Mouse (Mus musculus) embryonic facial prominence, embryonic 10.5 days (tissue): ENCODE data around the gene Olfr1177-ps. TPM values are rescaled to one million over a fixed set of nuclear protein-coding genes. Genes with fewer than 3 reads are reported as not detected.

Experiments
- DNase-seq: peaks from one replicate; pipeline ENCODE4 v3.0.0-alpha.2; 2017; ENCODE audit warnings: low spot score
- H3K27ac ChIP-seq: fragments of 300-500 bp; sonication (generic); replicated peaks from 2 replicates; pipeline ENCODE4 v1.5.1; 2016; ENCODE audit warnings: mild to moderate bottlenecking
- H3K27me3 ChIP-seq: fragments of 300-500 bp; sonication (generic); replicated peaks from 2 replicates; pipeline ENCODE4 v1.6.1; 2016; ENCODE audit warnings: low read depth, mild to moderate bottlenecking; ENCODE audit not compliant: poor library complexity, severe bottlenecking
- H3K36me3 ChIP-seq: fragments of 300-500 bp; sonication (generic); replicated peaks from 2 replicates; pipeline ENCODE4 v1.6.1; 2016; ENCODE audit warnings: mild to moderate bottlenecking, moderate library complexity
- H3K4me1 ChIP-seq: fragments of 300-500 bp; sonication (generic); 2 replicates; pipeline ENCODE4 v1.6.1; 2016
- H3K4me3 ChIP-seq: fragments of 300-500 bp; sonication (generic); 2 replicates; pipeline ENCODE4 v1.5.1; 2016; ENCODE audit warnings: mild to moderate bottlenecking, moderate library complexity
- H3K9me3 ChIP-seq: fragments of 300-500 bp; sonication (generic); 2 replicates; pipeline ENCODE4 v1.6.1; 2016; ENCODE audit warnings: mild to moderate bottlenecking
- WGBS: fragments of 180-500 bp; shearing (Covaris S2); methylation state at CpG from one replicate; pipeline ENCODE4 v1.1.7; 2016; 5-methylcytosine and 5-hydroxymethylcytosine counted together
- polyA plus RNA-seq: library from polyadenylated mRNA; unstranded; fragments of >200 nt; fragmentation: Nextera tagmentation; extraction: Ambion mirVana; gene quantifications from 2 replicates; pipeline ENCODE4 v1.2.1, GENCODE M21; 2016

Gene Olfr1177-ps
- not detected in 2 replicates for polyA plus RNA-seq

GRCm38 (mm10) chr2:88346392-88346791 lies at the start of gene Olfr1177-ps:
Gene Olfr1177-ps, minus strand, starts transcription at chr2:88346492.
- H3K27ac ChIP-seq = no peak within 1 kb of the TSS

GRCm38 (mm10) chr2:88386762-88387161 lies 40.5 kb upstream of the Olfr1177-ps start, which contains the start of gene Olfr1178:
Gene Olfr1178, plus strand, starts transcription at chr2:88387062.
- no peak for DNase-seq
- H3K36me3 ChIP-seq = no peaks in the 10 kb centered on the region
- no peaks in the 10 kb centered on the region for H3K4me1 ChIP-seq
- no peak within 1 kb of the TSS for H3K27ac ChIP-seq
- WGBS = 88% methylated on average over 1 of the region's 1 CpGs
- H3K27me3 ChIP-seq = no peaks in the 10 kb centered on the region
- H3K4me3 ChIP-seq = no peak within 1 kb of the TSS
- no peaks in the 10 kb centered on the region for H3K9me3 ChIP-seq

More at GRCm38 (mm10) chr2:88346392-88346791, at the start of gene Olfr1177-ps:
- WGBS = 80% methylated on average over 1 of the region's 1 CpGs
- Histone ChIP-seq H3K4me1 (no peaks in the 10 kb centered on the region), H3K36me3 (no peaks in the 10 kb centered on the region), H3K27me3 (no peaks in the 10 kb centered on the region), H3K9me3 (no peaks in the 10 kb centered on the region), H3K4me3 (no peak within 1 kb of the TSS)
- no peak for DNase-seq

- Histone ChIP-seq H3K4me1 (no peaks in the 10 kb centered on the region), H3K36me3 (no peaks in the 10 kb centered on the region), H3K4me3 (no peak overlapping the region), H3K27me3 (no peaks in the 10 kb centered on the region), H3K9me3 (no peaks in the 10 kb centered on the region), H3K27ac (no peak overlapping the region)
- no peak for DNase-seq
- WGBS = 4% methylated on average over 2 of the region's 2 CpGs
Measured at GRCm38 (mm10) chr2:88356304-88356703, 10.0 kb upstream of the Olfr1177-ps start.

- 76% methylated on average over 1 of the region's 1 CpGs for WGBS
Measured at GRCm38 (mm10) chr2:88336421-88336820, 9.9 kb downstream of the Olfr1177-ps start, which contains the start of gene Olfr1176. Gene Olfr1176, plus strand, starts transcription at chr2:88336721.

GRCm38 (mm10) chr2:88327115-88327514 lies 19.2 kb downstream of the Olfr1177-ps start, which contains the start of gene Olfr1175-ps:
Gene Olfr1175-ps, minus strand, starts transcription at chr2:88327215.
- H3K27ac ChIP-seq = no peak within 1 kb of the TSS
- H3K9me3 ChIP-seq = no peaks in the 10 kb centered on the region
- no peaks in the 10 kb centered on the region for H3K36me3 ChIP-seq
- H3K4me3 ChIP-seq = no peak within 1 kb of the TSS
- DNase-seq = no peak
- H3K27me3 ChIP-seq = no peaks in the 10 kb centered on the region
- no peaks in the 10 kb centered on the region for H3K4me1 ChIP-seq
- 90% methylated on average over 2 of the region's 2 CpGs for WGBS

More at GRCm38 (mm10) chr2:88336421-88336820, 9.9 kb downstream of the Olfr1177-ps start, which contains the start of gene Olfr1176:
- no peak for DNase-seq
- Histone ChIP-seq H3K4me3 (no peak within 1 kb of the TSS), H3K27ac (no peak within 1 kb of the TSS), H3K36me3 (no peaks in the 10 kb centered on the region), H3K9me3 (no peaks in the 10 kb centered on the region), H3K27me3 (no peaks in the 10 kb centered on the region), H3K4me1 (no peaks in the 10 kb centered on the region)

- H3K27ac ChIP-seq = no peak within 1 kb of the TSS
- DNase-seq = no peak
- no peaks in the 10 kb centered on the region for H3K27me3 ChIP-seq
- H3K4me1 ChIP-seq = no peaks in the 10 kb centered on the region
- H3K9me3 ChIP-seq = no peaks in the 10 kb centered on the region
- H3K36me3 ChIP-seq = no peaks in the 10 kb centered on the region
- 88% methylated on average over 4 of the region's 4 CpGs for WGBS
- no peak within 1 kb of the TSS for H3K4me3 ChIP-seq
Measured at GRCm38 (mm10) chr2:88315035-88315434, 31.3 kb downstream of the Olfr1177-ps start, which contains the start of gene Olfr1174-ps. Gene Olfr1174-ps, minus strand, starts transcription at chr2:88315135.

Other genes starting within 250 kb of the Olfr1177-ps start
- gene Olfr1166, start 218.2 kb downstream of the Olfr1177-ps start, polyA plus RNA-seq = not detected in 2 replicates
- gene Olfr1167, start 191.3 kb downstream of the Olfr1177-ps start, polyA plus RNA-seq = not detected in 2 replicates
- not detected in 2 replicates for gene Olfr1168, start 164.6 kb downstream of the Olfr1177-ps start, polyA plus RNA-seq
- gene Olfr1170, start 118.2 kb downstream of the Olfr1177-ps start, polyA plus RNA-seq = not detected in 2 replicates
- not detected in 2 replicates for gene Olfr1173, start 66.6 kb downstream of the Olfr1177-ps start, polyA plus RNA-seq
- not detected in 2 replicates for gene Olfr1174-ps, start 31.4 kb downstream of the Olfr1177-ps start, polyA plus RNA-seq
- gene Olfr1175-ps, start 19.3 kb downstream of the Olfr1177-ps start, polyA plus RNA-seq = not detected in 2 replicates
- gene Olfr1176, start 9.8 kb downstream of the Olfr1177-ps start, polyA plus RNA-seq = not detected in 2 replicates
- gene Olfr1178, start 40.6 kb upstream of the Olfr1177-ps start, polyA plus RNA-seq = not detected in 2 replicates
- not detected in 2 replicates for gene Olfr1179, start 60.0 kb upstream of the Olfr1177-ps start, polyA plus RNA-seq
- not detected in 2 replicates for gene Olfr1180, start 72.7 kb upstream of the Olfr1177-ps start, polyA plus RNA-seq
- not detected in 2 replicates for gene Olfr1181, start 79.7 kb upstream of the Olfr1177-ps start, polyA plus RNA-seq
- not detected in 2 replicates for gene Gm13757, start 102.6 kb upstream of the Olfr1177-ps start, polyA plus RNA-seq
- not detected in 2 replicates for gene Olfr1183, start 108.4 kb upstream of the Olfr1177-ps start, polyA plus RNA-seq
- gene Olfr1184, start 137.1 kb upstream of the Olfr1177-ps start, polyA plus RNA-seq = not detected in 2 replicates
- gene Olfr1185-ps1, start 146.8 kb upstream of the Olfr1177-ps start, polyA plus RNA-seq = not detected in 2 replicates
- not detected in 2 replicates for gene Olfr1186, start 172.1 kb upstream of the Olfr1177-ps start, polyA plus RNA-seq
- not detected in 2 replicates for gene Olfr1188, start 210.4 kb upstream of the Olfr1177-ps start, polyA plus RNA-seq
- gene Olfr1189, start 240.0 kb upstream of the Olfr1177-ps start, polyA plus RNA-seq = not detected in 2 replicates